Mouse (Mus musculus): Measurements from ENCODE around the gene Rnf6. TPM values are rescaled to one million over a fixed set of nuclear protein-coding genes. Genes with fewer than 3 reads are reported as not detected.

The Rnf6 gene
- 10 to 100 TPM; 69.7 to 70.1 TPM for total RNA-seq (2021)

GRCm38 (mm10) chr5:146220879-146221714 lies at the start of gene Rnf6:
TSS of gene Rnf6 (minus strand) at chr5:146221555.
- peak; percentile 89 to 98 for DNase-seq (ENCODE audit: low spot score in 2 of 2)
- intact Hi-C loops (cut with DNase I) = loop anchor here (1.0 kb wide), 1 partner anchor 10 kb away; the partner anchor contains the start of gene Cdk8

GRCm38 (mm10) chr5:146270593-146270992 lies 49.2 kb upstream of the Rnf6 start:
- DNase-seq (ENCODE audit: low spot score in 2 of 2) = no peak
- intact Hi-C loops (cut with DNase I) = no loop called here

- intact Hi-C loops (cut with DNase I) = no loop called here
- no peak for DNase-seq (ENCODE audit: low spot score in 2 of 2)
These were observed 46.4 kb upstream of the Rnf6 start for GRCm38 (mm10) chr5:146267776-146268175.

- no peak for DNase-seq (ENCODE audit: low spot score in 2 of 2)
- intact Hi-C loops (cut with DNase I) = no loop called here
These were observed 44.7 kb upstream of the Rnf6 start for GRCm38 (mm10) chr5:146265934-146266591.

GRCm38 (mm10) chr5:146260003-146260402 lies 38.6 kb upstream of the Rnf6 start:
- intact Hi-C loops (cut with DNase I) = no loop called here
- DNase-seq (ENCODE audit: low spot score in 2 of 2) = no peak

GRCm38 (mm10) chr5:146253644-146254043 lies 32.3 kb upstream of the Rnf6 start:
- intact Hi-C loops (cut with DNase I) = no loop called here
- DNase-seq (ENCODE audit: low spot score in 2 of 2) = peak in 1 of 2 experiments; percentile 45

- intact Hi-C loops (cut with DNase I) = no loop called here
These were observed 30.5 kb upstream of the Rnf6 start for GRCm38 (mm10) chr5:146251663-146252429.

GRCm38 (mm10) chr5:146250369-146251075 lies 29.2 kb upstream of the Rnf6 start:
- no peak for DNase-seq (ENCODE audit: low spot score in 2 of 2)
- intact Hi-C loops (cut with DNase I) = no loop called here

More at GRCm38 (mm10) chr5:146251663-146252429, 30.5 kb upstream of the Rnf6 start:
- DNase-seq (ENCODE audit: low spot score in 2 of 2) = no peak

GRCm38 (mm10) chr5:146248746-146249145 lies 27.4 kb upstream of the Rnf6 start:
- no peak for DNase-seq (ENCODE audit: low spot score in 2 of 2)
- intact Hi-C loops (cut with DNase I) = no loop called here

GRCm38 (mm10) chr5:146247709-146248108 lies 26.4 kb upstream of the Rnf6 start:
- no peak for DNase-seq (ENCODE audit: low spot score in 2 of 2)
- intact Hi-C loops (cut with DNase I) = no loop called here

GRCm38 (mm10) chr5:146246386-146246785 lies 25.0 kb upstream of the Rnf6 start:
- intact Hi-C loops (cut with DNase I) = no loop called here
- no peak for DNase-seq (ENCODE audit: low spot score in 2 of 2)

- intact Hi-C loops (cut with DNase I) = no loop called here
- no peak for DNase-seq (ENCODE audit: low spot score in 2 of 2)
These were observed 24.5 kb upstream of the Rnf6 start for GRCm38 (mm10) chr5:146245646-146246370.

GRCm38 (mm10) chr5:146245193-146245592 lies 23.8 kb upstream of the Rnf6 start:
- intact Hi-C loops (cut with DNase I) = no loop called here

GRCm38 (mm10) chr5:146241202-146241601 lies 19.8 kb upstream of the Rnf6 start:
- intact Hi-C loops (cut with DNase I) = no loop called here
- no peak for DNase-seq (ENCODE audit: low spot score in 2 of 2)

More at GRCm38 (mm10) chr5:146245193-146245592, 23.8 kb upstream of the Rnf6 start:
- no peak for DNase-seq (ENCODE audit: low spot score in 2 of 2)

- intact Hi-C loops (cut with DNase I) = no loop called here
- no peak for DNase-seq (ENCODE audit: low spot score in 2 of 2)
These were observed 19.4 kb upstream of the Rnf6 start for GRCm38 (mm10) chr5:146240771-146241170.

- no peak for DNase-seq (ENCODE audit: low spot score in 2 of 2)
- intact Hi-C loops (cut with DNase I) = no loop called here
These were observed 16.9 kb upstream of the Rnf6 start for GRCm38 (mm10) chr5:146238274-146238673.

- intact Hi-C loops (cut with DNase I) = no loop called here
- no peak for DNase-seq (ENCODE audit: low spot score in 2 of 2)
These were observed 13.0 kb upstream of the Rnf6 start for GRCm38 (mm10) chr5:146234336-146234735.

- DNase-seq (ENCODE audit: low spot score in 2 of 2) = no peak
- intact Hi-C loops (cut with DNase I) = no loop called here
These were observed 11.5 kb upstream of the Rnf6 start for GRCm38 (mm10) chr5:146232816-146233215.

Measured in left cerebral cortex, postnatal 25 days (tissue).